Mouse (Mus musculus) heart, postnatal 14 days (tissue): ENCODE results near the gene Gba2. TPM values are rescaled to one million over a fixed set of nuclear protein-coding genes. Genes with fewer than 3 reads are reported as not detected.
"Not testable (repeated sequence)": the region's sequence is repeated elsewhere in the genome, so short reads cannot be mapped to it uniquely, and the experiment has no call there.

Experiments used
- DNase-seq, 2 experiments: peaks; one replicate each; pipeline ENCODE4 v3.0.0; 2021 to 2022
- intact Hi-C: fragments of 180-260 bp; cut with DNase I; formaldehyde crosslinking; loops from one replicate; pipeline ENCODE4 v1.15.1; 2025
- long read RNA-seq, 2 experiments: library from polyadenylated mRNA; stranded (forward); transcript quantifications; one replicate each; pipeline ENCODE4 v2.0.0; 2021
- total RNA-seq, 2 experiments: library from RNA; stranded (reverse); gene quantifications; 2 replicates each; pipeline ENCODE4 v1.2.3; 2021

Gba2 gene
- 10 to 100 TPM; 14.3 to 14.6 TPM for total RNA-seq
- long read RNA-seq, experiment 1, transcript Gba2-201 (17 exons, 3,544 nt): major isoform, 43 of 55 reads
- long read RNA-seq, experiment 1, partial matches to known transcripts: 5 of 55 reads
- long read RNA-seq, experiment 1, other reads (novel, unspliced or antisense): 7 of 55 reads
- long read RNA-seq, experiment 2, transcript Gba2-201 (17 exons, 3,544 nt): major isoform, 20 of 31 reads
- long read RNA-seq, experiment 2, partial matches to known transcripts: 1 of 31 reads
- long read RNA-seq, experiment 2, other reads (novel, unspliced or antisense): 10 of 31 reads

- intact Hi-C loops: loop anchor here (1.0 to 10.0 kb wide), 3 partner anchors 16 to 524 kb away; partner anchors contain the start of genes Creb3, Npr2, Tln1 and Unc13b
- peak; percentile 88 to 89 for DNase-seq
These were observed at the start of gene Gba2, which contains the start of gene Rgp1 for GRCm38 (mm10) chr4:43578376-43579204. Gene Gba2 (minus strand): TSS chr4:43578873. Gene Rgp1 (plus strand): TSS chr4:43578715.

- no peak for DNase-seq
- intact Hi-C loops: no loop called here
These were observed 41.6 kb upstream of the Gba2 start for GRCm38 (mm10) chr4:43620146-43620778.

- DNase-seq: peak in 1 of 2 experiments; percentile 28
- intact Hi-C loops: no loop called here
These were observed 34.5 kb upstream of the Gba2 start for GRCm38 (mm10) chr4:43613060-43613730.

- no peak for DNase-seq
- intact Hi-C loops: no loop called here
These were observed 33.9 kb upstream of the Gba2 start for GRCm38 (mm10) chr4:43612534-43612933.

- intact Hi-C loops: no loop called here
- DNase-seq: no peak
These were observed 26.3 kb upstream of the Gba2 start for GRCm38 (mm10) chr4:43604751-43605685.

- DNase-seq: no peak
- intact Hi-C loops: no loop called here
These were observed 25.4 kb upstream of the Gba2 start for GRCm38 (mm10) chr4:43604099-43604498.

- no peak for DNase-seq
- intact Hi-C loops: no loop called here
These were observed 21.7 kb upstream of the Gba2 start for GRCm38 (mm10) chr4:43600195-43600934.

GRCm38 (mm10) chr4:43598650-43599380 is 20.1 kb upstream of the Gba2 start:
- no peak for DNase-seq
- intact Hi-C loops: no loop called here

- intact Hi-C loops: no loop called here
- no peak for DNase-seq
These were observed 19.5 kb upstream of the Gba2 start for GRCm38 (mm10) chr4:43598200-43598599.

GRCm38 (mm10) chr4:43596597-43596996 is 17.9 kb upstream of the Gba2 start:
- intact Hi-C loops: not testable (repeated sequence)

GRCm38 (mm10) chr4:43593453-43593852 is 14.8 kb upstream of the Gba2 start:
- intact Hi-C loops: no loop called here
- DNase-seq: no peak

More at GRCm38 (mm10) chr4:43596597-43596996, 17.9 kb upstream of the Gba2 start:
- not testable (repeated sequence) for DNase-seq

- intact Hi-C loops: no loop called here
- DNase-seq: no peak
These were observed 13.3 kb upstream of the Gba2 start for GRCm38 (mm10) chr4:43591961-43592360.

GRCm38 (mm10) chr4:43591543-43591942 is 12.9 kb upstream of the Gba2 start:
- DNase-seq: no peak
- intact Hi-C loops: no loop called here

- intact Hi-C loops: no loop called here
- no peak for DNase-seq
These were observed 9.0 kb upstream of the Gba2 start for GRCm38 (mm10) chr4:43587681-43588080.

GRCm38 (mm10) chr4:43586411-43586810 is 7.7 kb upstream of the Gba2 start:
- DNase-seq: peak; percentile 44 to 57
- intact Hi-C loops: no loop called here

- no peak for DNase-seq
- intact Hi-C loops: no loop called here
These were observed 7.0 kb upstream of the Gba2 start for GRCm38 (mm10) chr4:43585682-43586081.

GRCm38 (mm10) chr4:43584444-43585416 is 6.1 kb upstream of the Gba2 start, which contains the start of gene Msmp:
Gene Msmp (minus strand): TSS chr4:43584494.
- DNase-seq: peak; percentile 38
- intact Hi-C loops: loop anchor here (5.0 kb wide), 1 partner anchor 83 kb away; the partner anchor contains the start of genes Fam221b and Tmem8b
